Mouse (Mus musculus) ES-Bruce4 (cell line): ENCODE data around the gene Zfp689. TPM values are rescaled to one million over a fixed set of nuclear protein-coding genes. Genes with fewer than 3 reads are reported as not detected.
"Not testable (repeated sequence)": the region's sequence is repeated elsewhere in the genome, so short reads cannot be mapped to it uniquely, and the experiment has no call there.

Experiments used
- H3K27ac ChIP-seq: 2 replicates; pipeline ENCODE4 v1.5.1; 2012; ENCODE audit warnings: low read length, inconsistent platforms; ENCODE audit not compliant: insufficient read depth
- H3K27me3 ChIP-seq: 2 replicates; pipeline ENCODE4 v1.6.1; 2012; ENCODE audit warnings: mild to moderate bottlenecking, low read length, inconsistent platforms; ENCODE audit not compliant: control insufficient read depth, poor library complexity, insufficient read depth, severe bottlenecking
- H3K36me3 ChIP-seq: 2 replicates; pipeline ENCODE4 v1.6.1; 2012; ENCODE audit warnings: inconsistent platforms, mild to moderate bottlenecking, low read length, moderate library complexity; ENCODE audit not compliant: control insufficient read depth, poor library complexity, insufficient read depth, severe bottlenecking
- H3K4me1 ChIP-seq: one replicate; pipeline ENCODE4 v1.8.1; 2011; ENCODE audit warnings: low read length; ENCODE audit not compliant: control insufficient read depth, insufficient read depth
- H3K4me3 ChIP-seq: 2 replicates; pipeline ENCODE4 v1.5.1; 2011; ENCODE audit warnings: low read depth, mild to moderate bottlenecking, low read length
- H3K9ac ChIP-seq: 2 replicates; pipeline ENCODE4 v1.6.1; 2012; ENCODE audit warnings: low read depth, mild to moderate bottlenecking, inconsistent platforms; ENCODE audit not compliant: poor library complexity, severe bottlenecking
- H3K9me3 ChIP-seq: replicated peaks from 2 replicates; pipeline ENCODE4 v1.6.1; 2012; ENCODE audit warnings: mild to moderate bottlenecking, low read length, inconsistent platforms; ENCODE audit not compliant: control insufficient read depth, poor library complexity, insufficient read depth, severe bottlenecking
- CTCF ChIP-seq: IDR thresholded peaks from one replicate; pipeline ENCODE4 v1.8.1; 2011; ENCODE audit warnings: low read depth, low read length
- EP300 ChIP-seq: IDR thresholded peaks from 2 replicates; pipeline ENCODE4 v1.6.1; 2011; ENCODE audit warnings: low read depth, low read length; ENCODE audit not compliant: insufficient read depth
- POLR2A ChIP-seq: IDR thresholded peaks from one replicate; pipeline ENCODE4 v1.8.1; 2011; ENCODE audit warnings: low read length; ENCODE audit not compliant: insufficient read depth
- polyA plus RNA-seq: library from polyadenylated mRNA; stranded (reverse); fragments of >200 nt; gene quantifications from 2 replicates; pipeline ENCODE4 v1.2.4, GENCODE M21; 2011; ENCODE audit warnings: low read depth; ENCODE audit not compliant: missing spikeins, insufficient read depth, insufficient read length

Gene Zfp689
- polyA plus RNA-seq: 2.7 and 2.8 TPM in 2 replicates

DNA sequence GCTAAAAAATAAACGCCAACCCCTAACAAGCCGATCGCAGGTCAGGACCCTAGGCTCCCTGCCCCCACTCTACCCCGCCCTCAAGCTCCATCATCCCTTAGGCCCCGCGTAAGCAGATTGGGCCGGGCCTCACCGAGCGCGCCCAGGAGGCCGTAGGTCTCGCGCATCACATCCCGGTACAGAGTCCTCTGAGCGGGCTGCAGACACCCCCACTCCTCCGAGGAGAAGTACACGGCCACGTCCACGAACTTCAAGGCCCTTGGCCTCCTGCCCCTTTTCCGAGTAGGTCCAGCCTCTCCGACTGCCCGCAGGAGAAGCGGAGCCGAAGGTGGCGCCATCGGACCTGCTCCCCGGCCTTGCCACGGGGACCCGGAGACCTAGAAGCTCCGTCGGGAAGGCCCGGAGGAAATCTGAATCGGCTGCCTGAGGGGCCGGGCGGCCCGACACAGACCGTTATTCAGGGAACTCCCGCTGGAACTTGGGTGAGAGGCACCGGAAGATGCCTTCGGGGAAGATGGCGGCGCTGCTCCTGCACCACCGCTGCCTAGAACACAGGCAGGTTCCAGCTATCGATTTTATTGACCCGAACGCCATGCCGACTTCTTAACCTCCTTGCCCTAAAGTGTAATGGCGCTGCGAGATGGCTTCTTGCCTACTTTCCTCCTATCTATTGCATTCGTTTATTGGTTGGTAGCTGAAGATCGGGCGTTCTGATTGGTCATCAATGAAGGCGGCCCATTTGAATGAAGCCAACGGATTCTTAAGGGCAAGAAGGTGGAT, at the start of gene Zfp689:
Zfp689 (minus strand) TSS at position 638 of the 780 bp plus-strand sequence.
- no peaks in the 10 kb centered on the region for H3K27me3 ChIP-seq
- H3K4me3 ChIP-seq: peak within 1 kb of the TSS; percentile 91
- no peaks in the 10 kb centered on the region for H3K9me3 ChIP-seq
- 0 out of 2 replicates have a peak, but pooled peaks cover 3% of the 10 kb centered on the region for H3K36me3 ChIP-seq
- H3K27ac ChIP-seq: peak within 1 kb of the TSS; percentile 76
- no peak for TF ChIP-seq CTCF
- H3K4me1 ChIP-seq: no peaks in the 10 kb centered on the region
- peak within 1 kb of the TSS; percentile 89 for H3K9ac ChIP-seq

DNA sequence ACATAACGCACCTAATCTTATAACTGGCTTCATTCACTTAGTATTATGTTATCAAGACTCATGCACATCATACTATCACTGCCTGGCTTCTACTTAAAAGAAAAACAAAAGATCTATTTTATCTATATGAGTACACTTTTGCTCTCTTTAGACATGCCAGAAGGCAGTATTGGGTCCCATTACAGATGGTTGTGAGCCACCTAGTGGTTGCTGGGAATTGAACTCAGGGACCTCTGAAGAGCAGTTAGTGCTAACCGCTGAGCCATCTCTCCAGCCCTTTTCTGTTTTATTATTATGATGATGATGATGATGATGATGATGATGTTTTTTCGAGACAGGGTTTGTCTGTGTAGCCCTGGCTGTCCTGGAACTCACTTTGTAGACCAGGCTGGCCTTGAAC, 49.4 kb upstream of the Zfp689 start:
- H3K27ac ChIP-seq: no peak overlapping the region
- H3K4me1 ChIP-seq: no peaks in the 10 kb centered on the region
- TF ChIP-seq EP300 (no peak), CTCF (peak; percentile 34)
- H3K9ac ChIP-seq: no peak overlapping the region
- no peaks in the 10 kb centered on the region for H3K9me3 ChIP-seq
- H3K36me3 ChIP-seq: no peaks in the 10 kb centered on the region
- no peaks in the 10 kb centered on the region for H3K27me3 ChIP-seq
- no peak overlapping the region for H3K4me3 ChIP-seq

DNA sequence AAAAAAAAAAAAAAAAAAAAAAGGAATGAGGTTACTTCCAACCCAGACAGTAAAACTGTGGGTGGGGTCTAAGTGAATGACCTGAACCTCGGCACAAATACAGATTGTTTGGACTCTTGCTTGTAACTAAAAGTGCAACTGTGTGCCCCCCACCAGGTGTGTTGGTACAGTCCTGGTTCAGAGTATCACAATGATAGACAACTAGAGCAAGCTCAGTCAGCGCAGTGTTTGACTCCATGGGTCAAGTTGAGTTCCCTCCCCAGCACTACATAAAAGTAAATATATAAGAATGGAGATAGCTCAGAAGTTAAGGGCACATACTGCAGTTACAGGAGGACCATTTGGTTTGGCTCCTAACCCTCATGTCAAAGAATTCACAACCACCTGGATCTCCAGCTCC, 48.4 kb upstream of the Zfp689 start:
- no peak for TF ChIP-seq CTCF
- TF ChIP-seq EP300: no peak
- TF ChIP-seq POLR2A: no peak
- no peak overlapping the region for H3K27ac ChIP-seq
- H3K4me3 ChIP-seq: no peak overlapping the region
- H3K9ac ChIP-seq: no peak overlapping the region
- no peaks in the 10 kb centered on the region for H3K4me1 ChIP-seq
- H3K27me3 ChIP-seq: no peaks in the 10 kb centered on the region
- H3K36me3 ChIP-seq: no peaks in the 10 kb centered on the region
- no peaks in the 10 kb centered on the region for H3K9me3 ChIP-seq

GRCm38 (mm10) chr7:127494648-127495047, 45.7 kb upstream of the Zfp689 start:
- TF ChIP-seq EP300: no peak
- no peak for TF ChIP-seq CTCF
- no peak for TF ChIP-seq POLR2A
- Histone ChIP-seq H3K27ac (no peak overlapping the region), H3K36me3 (peaks cover 13% of the 10 kb centered on the region), H3K4me3 (no peak overlapping the region), H3K27me3 (no peaks in the 10 kb centered on the region), H3K4me1 (no peaks in the 10 kb centered on the region), H3K9me3 (no peaks in the 10 kb centered on the region), H3K9ac (no peak overlapping the region)

DNA sequence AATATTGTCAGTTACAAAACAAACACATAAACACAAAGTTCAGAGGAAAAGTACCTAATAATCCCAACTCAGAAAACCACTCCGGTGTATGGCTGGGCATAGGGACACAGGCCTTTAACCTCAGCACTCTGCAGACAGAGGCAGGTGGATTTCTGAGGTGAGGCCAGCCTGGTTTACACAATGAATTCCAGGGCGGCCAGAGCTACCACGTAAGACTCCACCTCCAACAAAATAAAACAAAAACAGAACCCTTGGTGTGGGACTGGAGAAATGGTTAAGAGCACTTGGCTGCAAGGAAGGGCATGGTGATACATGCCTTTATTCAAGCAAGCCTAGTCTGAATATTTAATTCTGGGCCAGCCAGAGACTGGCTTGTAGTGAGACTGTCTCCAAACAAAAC, 42.9 kb upstream of the Zfp689 start:
- no peaks in the 10 kb centered on the region for H3K4me1 ChIP-seq
- no peak overlapping the region for H3K9ac ChIP-seq
- H3K27ac ChIP-seq: no peak overlapping the region
- H3K36me3 ChIP-seq: peaks cover 18% of the 10 kb centered on the region
- no peaks in the 10 kb centered on the region for H3K27me3 ChIP-seq
- H3K9me3 ChIP-seq: no peaks in the 10 kb centered on the region
- no peak for TF ChIP-seq CTCF
- TF ChIP-seq POLR2A: no peak
- no peak for TF ChIP-seq EP300
- H3K4me3 ChIP-seq: no peak overlapping the region

GRCm38 (mm10) chr7:127489982-127490381, 41.0 kb upstream of the Zfp689 start:
- TF ChIP-seq EP300: no peak
- no peak overlapping the region for H3K4me3 ChIP-seq
- no peak overlapping the region for H3K9ac ChIP-seq
- no peak overlapping the region for H3K27ac ChIP-seq
- peaks cover 18% of the 10 kb centered on the region for H3K36me3 ChIP-seq
- no peaks in the 10 kb centered on the region for H3K9me3 ChIP-seq
- H3K27me3 ChIP-seq: no peaks in the 10 kb centered on the region
- H3K4me1 ChIP-seq: no peaks in the 10 kb centered on the region

DNA sequence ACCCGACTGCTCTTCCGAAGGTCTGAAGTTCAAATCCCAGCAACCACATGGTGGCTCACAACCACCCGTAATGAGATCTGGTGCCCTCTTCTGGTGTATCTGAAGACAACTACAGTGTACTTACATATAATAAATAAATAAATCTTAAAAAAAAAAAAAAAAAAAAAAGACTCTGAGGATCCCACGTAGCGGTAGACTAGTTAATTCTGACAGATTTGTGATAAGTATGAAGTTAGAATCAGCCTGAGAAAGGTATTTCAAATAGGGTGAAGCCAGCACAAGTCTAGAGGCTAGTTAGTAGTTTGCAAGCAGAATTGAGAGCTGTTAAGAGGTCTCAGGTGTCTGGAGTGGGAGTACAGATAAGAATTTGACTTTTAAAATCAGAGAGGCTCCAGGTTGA, 39.4 kb upstream of the Zfp689 start:
- not testable (repeated sequence) for H3K9me3 ChIP-seq, H3K27ac ChIP-seq, H3K4me1 ChIP-seq, H3K27me3 ChIP-seq, H3K4me3 ChIP-seq, H3K9ac ChIP-seq
- H3K36me3 ChIP-seq: peaks cover 23% of the 10 kb centered on the region
